Mouse (Mus musculus): ENCODE measurements at regions not wholly inside any gene's neighbourhood (a gene's known extent, or its start where the extent isn't known, plus 50 kb on each side); places are given as distances from the start of the nearest gene placed in this dataset.

DNA sequence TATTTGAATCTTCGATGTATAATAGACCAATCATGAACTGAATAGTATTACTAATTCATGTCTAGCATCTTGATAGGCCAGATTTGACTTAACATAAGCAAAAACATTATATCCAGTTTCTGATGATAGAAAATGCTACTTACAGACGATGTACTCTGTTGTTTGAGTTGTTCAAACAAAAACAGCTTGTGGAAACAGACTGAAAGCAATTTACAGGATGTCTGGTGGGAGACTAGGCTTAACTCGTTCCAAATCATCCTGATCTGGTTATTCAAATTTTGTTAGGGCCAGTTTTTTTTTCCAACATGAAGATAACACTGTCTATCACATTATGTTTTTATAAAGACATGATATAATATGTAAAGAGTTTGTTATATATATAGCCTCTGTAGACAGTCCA is 369.4 kb upstream of the Igbp1b start:
- DNase-seq (ENCODE audit: low read depth, low spot score) = no peak

DNA sequence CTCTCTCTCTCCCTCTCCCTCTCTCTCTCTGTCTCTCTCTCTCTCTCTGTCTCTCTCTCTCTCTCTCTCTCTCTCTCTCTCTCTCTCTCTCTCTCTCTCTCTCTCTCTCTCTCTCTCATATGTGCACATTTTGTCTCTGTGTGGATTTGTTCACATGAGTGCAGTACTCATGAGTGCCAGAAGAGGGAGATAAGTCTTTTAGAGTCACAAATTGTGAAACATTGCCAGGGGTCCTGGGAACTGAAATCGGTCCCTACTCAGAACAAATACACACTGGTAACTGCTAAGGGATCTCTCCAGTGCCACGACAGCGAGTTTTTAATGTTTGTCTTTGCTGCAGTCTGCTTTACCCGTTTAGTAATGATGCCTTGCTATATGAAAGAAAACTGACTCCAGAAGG is 356.2 kb upstream of the Igbp1b start:
- DNase-seq (ENCODE audit: low read depth, low spot score) = no peak

DNA sequence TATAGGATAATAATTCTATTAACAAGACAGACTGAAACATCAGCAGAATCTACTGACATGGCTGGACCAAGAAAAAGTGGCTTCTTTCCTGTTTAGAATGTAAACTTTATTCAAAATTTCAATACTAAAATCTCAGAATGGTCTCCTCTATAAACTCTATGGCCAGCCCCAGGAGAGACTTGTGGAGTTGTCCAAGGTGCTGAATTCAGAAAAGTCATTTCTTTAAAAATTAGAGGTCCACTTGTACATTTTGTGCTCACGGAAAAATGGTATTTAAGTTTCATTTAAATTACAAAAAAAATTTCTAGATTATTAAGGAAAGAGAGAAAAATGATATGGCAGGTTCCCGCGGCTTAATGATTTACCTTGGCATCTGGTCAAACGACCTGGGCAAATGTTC is 352.2 kb upstream of the Igbp1b start:
- no peak for DNase-seq (ENCODE audit: low read depth, low spot score)

Measured in retina, postnatal 7 days (tissue).